Mouse (Mus musculus) lung, adult 10 weeks (tissue): Measurements from ENCODE around the gene Rab15. TPM values are rescaled to one million over a fixed set of nuclear protein-coding genes. Genes with fewer than 3 reads are reported as not detected.

ENCODE experiments used
- polyA plus RNA-seq: library from polyadenylated mRNA; stranded (reverse); fragments of 350-450 nt; fragmentation: Illumina TruSeq; extraction: RNeasy Lipid Tissue Mini Kit (QIAGEN cat#74804); gene quantifications from one replicate; pipeline ENCODE4 v1.2.3, GENCODE M21; 2014; ENCODE audit warnings: low read depth, low replicate concordance; ENCODE audit not compliant: insufficient read depth

Gene Rab15
- polyA plus RNA-seq = 10.1 TPM

DNA sequence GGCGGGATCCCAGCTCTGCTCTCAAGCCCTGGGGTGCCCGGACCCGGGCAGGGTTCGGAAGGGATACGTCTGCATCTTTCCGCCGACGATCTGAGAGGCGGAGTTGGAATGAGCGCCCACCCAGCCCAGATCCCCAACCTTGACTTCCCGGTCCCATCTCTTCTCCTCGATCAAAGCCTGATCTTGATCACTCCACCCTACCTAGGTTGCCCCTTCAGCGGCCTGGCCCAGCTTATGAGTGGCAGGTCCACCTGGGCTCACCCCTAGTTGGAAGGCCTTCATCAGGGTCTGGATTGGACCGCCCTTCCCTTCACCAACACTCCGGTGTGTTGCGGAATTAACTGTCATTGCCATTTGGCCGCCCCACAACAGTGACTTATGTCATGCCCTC is at the start of gene Rab15:
Gene Rab15, minus strand, starts transcription at position 258 of the 391 bp plus-strand sequence.

DNA sequence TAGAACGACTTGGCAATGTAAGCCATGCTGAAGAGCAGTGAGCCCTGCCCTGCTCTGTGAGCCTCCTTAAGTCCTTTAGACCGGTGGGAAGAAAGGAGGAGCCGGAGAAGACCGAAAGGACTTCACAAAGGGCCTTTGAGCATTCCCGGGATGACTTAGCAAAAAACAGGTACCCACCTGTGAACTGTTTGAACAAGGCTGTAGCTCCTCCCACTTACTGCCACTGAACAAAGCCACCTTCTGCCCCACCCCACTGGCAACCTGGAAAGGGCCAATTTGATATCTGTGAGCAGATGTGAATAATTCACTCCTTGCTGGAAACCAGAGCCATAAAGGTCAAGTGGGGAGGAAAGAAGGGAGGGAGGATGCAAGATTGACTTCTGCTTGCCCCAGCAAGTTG is 27.4 kb downstream of the Rab15 start, which contains the start of gene Gpx2:
Gene Gpx2, minus strand, starts transcription at position 205 of the 400 bp plus-strand sequence.

DNA sequence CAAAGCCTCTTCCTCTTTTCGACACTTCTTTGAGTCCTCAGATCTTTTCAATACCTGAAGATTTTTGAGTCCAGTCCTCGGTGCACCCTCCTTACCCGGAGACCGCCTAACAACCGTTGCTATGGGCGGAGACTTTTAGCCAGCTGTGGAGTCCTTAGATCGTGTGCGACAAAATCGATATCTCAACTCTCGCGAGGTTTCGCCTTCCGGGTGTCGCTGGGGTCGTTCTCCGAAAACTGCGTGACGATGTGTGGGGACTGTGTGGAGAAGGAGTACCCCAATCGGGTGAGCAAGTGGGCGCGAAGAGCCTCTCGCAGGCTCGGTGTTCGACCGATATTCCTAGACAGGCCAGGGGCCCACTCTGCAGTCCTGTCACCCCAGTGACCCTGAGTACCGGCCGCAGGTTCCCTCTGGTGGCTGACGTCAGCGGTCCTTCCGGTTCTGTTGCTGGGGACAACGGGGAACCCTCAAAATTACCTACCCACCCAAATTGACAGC is 57.3 kb downstream of the Rab15 start, which contains the start of the genes Churc1 and Fntb:
Gene Churc1, plus strand, starts transcription at position 185 of the 498 bp plus-strand sequence.
Gene Fntb, plus strand, starts transcription at position 236 of the 498 bp plus-strand sequence.

Other genes with a start within 250 kb of the Rab15 start
- 0.46 TPM for gene Sptb, start 112.4 kb downstream of the Rab15 start, polyA plus RNA-seq
- 113 TPM for gene Churc1, start 57.4 kb downstream of the Rab15 start, polyA plus RNA-seq
- gene Fntb, start 57.3 kb downstream of the Rab15 start, polyA plus RNA-seq = 7.6 TPM
- 53.5 TPM for gene Gpx2, start 27.4 kb downstream of the Rab15 start, polyA plus RNA-seq
- 66.2 TPM for gene Max, start 139.3 kb upstream of the Rab15 start, polyA plus RNA-seq